Mouse (Mus musculus) inflammation-experienced regulatory T-cells, adult 6 months (primary cell): Measurements from ENCODE around the gene Gpr83. TPM values are rescaled to one million over a fixed set of nuclear protein-coding genes. Genes with fewer than 3 reads are reported as not detected.

ENCODE experiments used
- ATAC-seq: one replicate; pipeline ENCODE4 v1.8.0; 2017
- polyA plus RNA-seq, 3 experiments: library from polyadenylated mRNA; unstranded; fragments of 100-300 nt; shearing (Covaris generic); gene quantifications; one replicate each; pipeline ENCODE4 v1.2.1; 2017

Gpr83 gene
- polyA plus RNA-seq, result 100 to 1,000 TPM in 1 of 3 experiments, 10 to 100 TPM in 1, 1 to 10 TPM in 1; 1.2 to 109 (median 83.0) TPM

DNA sequence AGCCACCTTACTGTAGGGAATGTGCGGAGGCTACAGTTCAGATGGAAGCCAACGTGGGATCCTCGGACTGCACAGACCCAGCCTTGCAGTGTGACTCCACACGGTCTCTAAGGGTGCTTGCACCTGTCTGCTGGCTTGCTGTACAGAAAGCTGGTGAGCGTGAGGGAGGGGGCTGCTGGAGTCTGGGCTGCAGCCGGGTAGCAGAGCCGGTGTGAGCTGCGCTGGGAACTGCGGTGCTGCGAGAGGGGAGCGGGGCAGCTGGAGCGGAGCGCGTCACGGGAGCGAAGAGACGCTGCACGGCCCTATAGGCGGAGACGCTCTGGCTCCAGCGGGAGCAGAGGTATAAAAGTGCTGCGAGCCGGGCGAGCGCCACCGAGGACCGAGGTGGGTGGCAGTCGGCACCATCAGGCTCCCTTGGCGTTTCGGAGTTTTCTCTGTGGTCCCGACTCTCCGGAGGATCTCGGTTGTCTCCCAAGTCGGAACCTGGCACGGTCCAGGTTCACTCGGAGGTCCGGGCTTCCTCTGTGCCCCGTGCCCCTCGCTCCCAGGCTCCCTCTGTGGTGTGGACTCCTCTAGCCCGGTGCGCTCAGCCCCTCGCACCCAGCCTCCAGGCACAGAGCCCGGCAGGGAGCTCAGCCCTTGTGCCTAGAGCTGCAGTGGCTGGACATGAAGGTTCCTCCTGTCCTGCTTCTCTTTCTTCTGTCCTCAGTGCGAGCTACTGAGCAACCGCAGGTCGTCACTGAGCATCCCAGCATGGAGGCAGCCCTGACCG is at the start of gene Gpr83:
Gene Gpr83 (plus strand): TSS at position 343 of the 772 bp plus-strand sequence.
- peak; percentile 79 for ATAC-seq

DNA sequence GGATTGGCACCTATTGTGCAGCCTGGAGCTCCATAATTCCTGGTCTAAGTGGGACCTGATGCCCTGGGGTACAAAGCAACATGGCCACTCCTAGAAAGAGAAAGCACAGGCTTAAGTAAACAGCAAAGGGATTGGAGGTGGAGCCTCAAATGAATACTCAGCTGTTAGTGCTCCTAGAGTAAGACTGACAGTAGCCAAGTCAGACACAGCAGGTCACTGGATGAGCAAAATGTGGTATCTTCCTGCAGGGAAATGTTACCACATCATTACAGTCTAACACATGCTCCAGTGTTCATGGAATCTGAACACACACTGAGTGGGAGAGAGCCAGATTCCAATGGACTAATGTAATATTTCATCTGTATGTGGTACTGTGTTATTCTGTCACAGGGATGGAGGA is 38.6 kb upstream of the Gpr83 start:
- no peak for ATAC-seq

DNA sequence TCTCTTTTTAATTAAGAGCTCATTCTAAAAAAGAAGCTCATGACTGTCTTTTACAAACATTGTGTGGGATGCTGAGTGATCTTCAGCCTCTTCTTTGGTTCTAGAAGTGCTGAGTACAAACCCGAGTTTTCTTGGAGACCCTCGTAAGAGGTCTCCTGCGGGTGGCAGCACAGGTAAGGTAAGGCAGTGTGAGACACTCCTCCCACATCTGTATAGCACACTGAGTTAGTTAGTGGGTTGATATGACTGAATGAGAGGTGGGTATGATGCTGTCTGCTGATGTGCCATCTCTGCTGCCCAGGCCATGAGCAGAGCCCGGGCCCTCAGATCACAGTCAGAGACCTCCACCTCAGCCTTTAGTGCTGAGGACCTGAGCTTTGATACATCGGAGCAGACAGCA is 35.2 kb upstream of the Gpr83 start:
- ATAC-seq, result no peak

DNA sequence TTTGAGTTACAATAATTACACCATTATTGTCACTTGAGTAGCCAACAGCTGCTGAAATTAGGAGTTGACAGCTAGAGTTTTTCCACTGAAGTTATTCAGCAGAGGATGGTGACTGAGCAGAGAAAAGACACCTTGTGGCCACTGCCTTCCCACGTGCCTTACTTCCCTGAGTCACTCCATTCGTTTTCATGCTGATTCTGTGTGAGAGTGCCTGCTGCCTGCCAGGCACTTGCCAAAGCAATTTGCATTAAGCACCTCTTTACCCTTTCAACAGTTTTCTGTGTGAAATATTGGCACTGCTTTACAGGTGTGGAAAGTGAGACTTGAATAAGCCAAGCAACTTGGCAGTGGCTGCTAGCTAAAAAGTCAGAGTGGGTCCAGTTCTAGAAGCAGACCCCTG is 32.1 kb upstream of the Gpr83 start:
- ATAC-seq, result no peak

DNA sequence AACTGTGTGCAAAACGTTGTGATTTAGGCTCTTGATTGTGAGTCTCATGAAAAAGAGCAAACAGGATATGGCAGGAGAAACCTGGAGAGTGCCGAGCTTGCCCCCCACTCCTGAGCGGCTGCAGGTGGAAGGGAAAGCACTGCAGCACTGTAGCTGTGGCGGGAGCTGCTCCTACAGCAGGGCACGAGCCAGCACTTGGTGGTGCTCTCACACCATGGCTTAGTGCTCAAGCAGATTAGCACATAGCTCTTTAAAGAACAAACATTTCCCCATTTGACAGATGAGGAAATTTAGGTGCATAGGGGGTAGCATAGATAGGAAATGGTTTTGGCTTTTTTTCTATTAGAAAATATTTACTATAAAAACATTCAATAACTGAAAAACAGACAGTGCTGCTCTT is 28.0 kb upstream of the Gpr83 start:
- ATAC-seq, result no peak

DNA sequence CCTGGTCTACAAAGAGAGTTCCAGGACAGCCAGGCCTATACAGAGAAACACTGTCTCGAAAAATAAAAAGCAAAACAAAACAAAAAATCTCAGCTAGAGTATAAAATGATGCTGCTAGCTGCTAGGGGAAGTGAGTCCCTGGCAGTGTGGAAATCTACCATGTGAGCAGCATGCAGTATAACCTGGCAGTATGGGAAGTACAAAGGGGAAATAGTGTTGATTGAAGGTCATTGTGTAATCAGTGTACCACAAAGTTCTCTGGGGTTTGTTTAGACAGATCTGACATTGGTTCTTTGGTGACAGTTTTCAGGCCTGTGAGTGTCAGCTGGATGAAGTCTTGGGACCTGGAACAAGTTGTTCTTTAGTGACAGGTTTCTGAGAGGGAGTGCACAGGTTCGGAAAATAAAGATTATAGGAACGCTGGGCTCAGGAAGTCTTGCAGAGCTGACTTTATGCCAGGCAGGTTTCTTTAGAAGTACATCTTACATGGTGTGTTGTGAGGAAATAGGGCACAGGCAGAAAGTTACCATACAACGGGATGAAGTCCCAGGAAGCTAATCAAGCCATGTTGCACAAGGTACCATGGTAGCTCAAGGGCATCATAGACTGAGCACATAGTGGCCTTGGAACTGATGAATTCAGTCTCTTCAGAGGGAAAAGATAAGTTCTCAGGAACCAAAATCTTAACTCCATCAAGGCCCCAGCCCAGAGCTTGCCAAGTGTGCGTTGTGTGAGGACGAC is 24.5 kb upstream of the Gpr83 start:
- ATAC-seq, result no peak

DNA sequence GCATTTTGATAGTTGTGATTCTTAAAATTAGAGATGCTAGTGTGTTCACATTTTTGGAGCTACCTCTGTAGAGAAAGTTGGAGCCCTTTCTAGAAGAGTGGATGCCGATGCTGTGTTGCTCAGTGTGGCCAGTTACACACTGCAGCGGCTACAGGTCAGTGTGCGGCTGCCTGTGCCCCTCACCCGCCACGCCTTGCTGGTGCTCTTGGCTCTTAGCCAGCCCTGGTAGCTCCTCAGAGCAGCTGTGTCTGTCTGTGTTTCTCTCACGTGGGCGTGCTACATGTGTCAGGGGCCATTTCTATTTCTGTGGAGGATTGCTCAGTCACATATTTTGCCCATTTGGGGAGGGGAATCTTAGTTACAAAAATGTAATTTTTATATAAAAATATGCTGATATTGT is 20.5 kb upstream of the Gpr83 start:
- ATAC-seq, result no peak

DNA sequence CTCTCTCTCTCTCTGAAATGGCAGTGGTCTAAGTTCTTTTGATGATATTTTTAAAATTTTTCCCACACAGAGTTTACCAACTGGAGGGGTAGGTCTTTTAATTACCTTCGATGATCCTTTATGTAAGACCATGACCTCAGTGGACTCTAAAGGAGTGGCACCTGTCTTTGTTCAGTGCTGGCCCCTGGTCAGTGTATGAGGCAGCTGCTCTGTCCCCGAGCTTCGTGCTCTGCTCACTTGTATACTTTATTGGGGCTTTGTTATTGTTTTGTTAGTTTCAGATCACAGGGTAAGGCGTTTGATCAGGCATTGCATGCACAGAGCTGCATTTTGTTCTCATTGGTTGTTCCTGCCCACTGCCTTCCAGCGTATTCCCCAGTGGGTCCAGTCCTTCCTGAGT is 20.0 kb upstream of the Gpr83 start:
- no peak for ATAC-seq

DNA sequence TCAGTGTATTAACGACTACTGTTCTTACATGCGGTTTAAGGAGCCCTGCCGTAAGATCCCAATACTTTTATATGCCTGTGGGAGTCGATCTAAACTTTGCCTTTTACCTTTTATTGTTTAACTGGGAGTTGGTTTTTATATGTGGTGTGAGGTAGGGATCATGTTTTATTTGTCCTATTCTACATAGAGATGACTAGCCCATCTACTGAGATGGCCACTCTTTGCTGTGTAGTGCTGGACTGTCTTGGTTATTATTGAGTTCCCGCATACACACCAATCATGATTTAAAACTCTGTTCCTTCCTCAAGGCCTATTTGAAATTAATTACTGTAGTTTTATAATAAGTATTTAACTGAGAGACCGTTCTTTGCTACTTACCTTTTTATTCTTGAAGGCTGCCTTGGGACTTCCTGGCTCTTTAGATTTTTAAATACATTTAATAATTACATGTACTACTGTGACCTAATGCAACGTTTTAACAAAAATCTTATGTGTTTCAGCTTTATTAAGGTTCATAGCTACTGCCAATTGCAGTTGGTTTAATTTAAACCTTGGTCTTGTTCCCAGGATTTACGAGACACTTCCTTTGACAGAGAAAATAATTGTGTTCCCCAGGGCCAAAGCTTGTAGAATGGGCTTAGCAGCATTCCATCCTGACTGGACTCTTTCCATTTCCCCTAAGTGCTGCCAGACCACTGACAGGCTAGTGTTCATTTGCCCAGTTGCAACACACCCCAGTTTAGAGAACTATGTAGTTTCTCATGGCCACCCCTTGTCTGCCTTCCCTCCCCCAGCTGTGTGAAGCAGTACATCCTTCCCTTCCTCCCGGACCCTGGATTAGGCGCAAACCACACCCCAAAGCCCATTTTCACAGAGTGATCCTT is 17.9 kb upstream of the Gpr83 start:
- ATAC-seq, result no peak

DNA sequence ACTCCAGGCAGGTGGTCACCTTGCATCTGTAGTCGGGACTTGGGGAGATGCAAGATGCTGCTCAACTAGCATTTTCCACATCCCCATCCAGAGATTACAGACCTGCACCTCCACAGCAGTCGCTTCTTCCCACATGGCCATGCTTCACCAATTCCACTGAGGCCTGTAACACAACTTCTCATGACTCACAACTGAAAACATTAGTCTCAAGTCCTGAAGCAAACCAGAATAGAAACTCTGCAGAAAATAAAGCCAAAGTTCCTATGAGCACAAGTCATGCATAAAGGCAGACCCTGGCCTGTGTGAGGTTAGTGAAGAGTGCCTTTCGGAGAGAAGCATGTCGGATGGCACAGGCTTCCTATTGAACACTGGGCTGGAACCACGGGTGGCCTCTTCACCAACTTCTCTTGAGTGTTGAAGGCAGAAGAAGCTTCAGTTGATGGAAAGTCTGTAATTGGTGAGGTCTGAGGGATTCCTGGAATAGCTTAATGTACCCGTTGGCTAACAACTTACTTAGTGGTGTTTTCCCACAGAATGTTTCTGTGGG is 16.6 kb upstream of the Gpr83 start:
- ATAC-seq, result no peak

DNA sequence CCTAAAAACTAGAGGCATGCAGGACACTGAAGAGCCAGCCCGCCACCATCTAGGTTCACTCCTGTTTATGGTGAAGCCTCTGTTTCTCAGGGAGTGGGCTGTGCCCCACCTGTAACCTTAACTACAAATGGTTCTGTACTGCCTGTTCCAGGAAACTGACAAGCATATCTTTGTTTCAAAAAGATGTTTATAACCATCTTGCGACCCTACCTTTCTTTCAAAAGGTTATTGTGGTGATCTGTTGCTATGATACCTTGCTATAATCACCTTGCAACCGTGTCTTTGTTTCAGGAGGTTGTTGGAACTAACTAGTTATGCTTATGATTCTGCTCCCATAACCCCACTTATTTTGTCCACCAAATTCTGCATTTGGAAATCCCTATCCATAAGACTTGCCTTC is 16.1 kb upstream of the Gpr83 start:
- ATAC-seq, result no peak

DNA sequence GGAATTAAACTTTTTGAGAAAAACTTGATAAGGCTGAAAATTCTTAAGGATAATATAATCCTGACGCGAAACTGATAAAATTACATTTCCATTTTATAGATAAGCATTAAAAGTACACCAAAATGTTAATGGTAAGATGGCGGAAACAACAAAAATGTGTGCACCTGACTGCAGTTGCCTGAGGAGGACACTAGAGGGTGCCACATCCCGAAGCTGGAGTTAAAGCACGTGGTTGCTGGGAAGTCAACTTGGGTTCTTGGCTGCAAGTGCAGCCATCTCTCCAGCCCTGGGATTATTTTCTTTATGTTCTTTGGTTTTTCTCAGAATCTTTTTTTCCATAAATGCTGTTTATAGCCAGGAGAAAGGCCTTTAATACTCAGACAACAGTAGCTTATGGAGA is 13.6 kb upstream of the Gpr83 start:
- peak; percentile 41 for ATAC-seq

DNA sequence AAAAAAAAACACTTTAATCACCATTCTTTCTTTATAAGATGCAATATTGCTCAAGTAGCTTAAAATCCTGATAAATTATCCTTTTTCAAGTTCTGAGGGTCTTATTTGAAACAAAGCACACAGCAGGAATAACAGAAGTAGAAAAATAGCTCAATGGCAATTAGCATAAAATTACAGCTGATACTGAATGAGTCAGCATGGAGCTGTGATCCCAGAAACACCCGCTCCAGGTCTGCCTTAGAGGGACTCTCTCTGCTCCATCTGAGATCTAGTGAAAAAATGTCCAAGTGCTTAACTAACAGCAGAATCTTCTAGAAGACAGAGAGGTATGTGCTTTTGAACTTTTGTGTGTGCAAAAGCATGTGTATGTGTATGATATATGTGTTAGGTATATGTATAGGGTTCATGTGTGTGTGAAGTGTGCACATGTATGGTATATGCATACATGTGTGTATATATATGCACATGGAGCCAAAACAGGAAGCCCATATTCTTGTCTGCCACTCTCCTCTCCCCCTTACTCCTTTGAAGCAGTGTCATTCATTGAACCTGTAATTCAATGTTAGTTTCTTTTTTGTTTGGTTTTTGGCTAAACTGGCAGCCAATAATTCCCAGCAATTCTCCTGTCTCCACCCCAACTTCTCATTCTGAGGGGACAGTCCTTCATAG is 11.6 kb upstream of the Gpr83 start:
- no peak for ATAC-seq

DNA sequence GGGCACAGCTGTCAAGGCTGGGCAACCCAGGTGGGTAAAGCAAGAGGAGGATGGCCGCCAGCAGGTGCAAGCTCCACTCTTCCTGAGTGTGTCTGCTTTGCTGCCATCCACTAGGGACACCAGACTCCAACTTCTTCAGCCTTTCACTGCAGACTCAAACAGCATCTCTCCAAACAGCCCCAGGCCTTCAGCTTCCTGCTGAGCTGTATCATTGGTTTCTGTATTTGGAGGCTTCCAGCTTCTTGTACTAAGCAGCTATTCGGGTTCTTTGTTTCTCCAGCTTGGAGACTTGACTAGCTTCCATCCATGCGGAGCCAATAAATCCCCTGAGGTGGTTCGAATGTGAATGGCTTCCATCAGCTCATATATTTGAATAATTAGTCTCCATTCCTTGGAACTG is 5.4 kb upstream of the Gpr83 start:
- no peak for ATAC-seq

DNA sequence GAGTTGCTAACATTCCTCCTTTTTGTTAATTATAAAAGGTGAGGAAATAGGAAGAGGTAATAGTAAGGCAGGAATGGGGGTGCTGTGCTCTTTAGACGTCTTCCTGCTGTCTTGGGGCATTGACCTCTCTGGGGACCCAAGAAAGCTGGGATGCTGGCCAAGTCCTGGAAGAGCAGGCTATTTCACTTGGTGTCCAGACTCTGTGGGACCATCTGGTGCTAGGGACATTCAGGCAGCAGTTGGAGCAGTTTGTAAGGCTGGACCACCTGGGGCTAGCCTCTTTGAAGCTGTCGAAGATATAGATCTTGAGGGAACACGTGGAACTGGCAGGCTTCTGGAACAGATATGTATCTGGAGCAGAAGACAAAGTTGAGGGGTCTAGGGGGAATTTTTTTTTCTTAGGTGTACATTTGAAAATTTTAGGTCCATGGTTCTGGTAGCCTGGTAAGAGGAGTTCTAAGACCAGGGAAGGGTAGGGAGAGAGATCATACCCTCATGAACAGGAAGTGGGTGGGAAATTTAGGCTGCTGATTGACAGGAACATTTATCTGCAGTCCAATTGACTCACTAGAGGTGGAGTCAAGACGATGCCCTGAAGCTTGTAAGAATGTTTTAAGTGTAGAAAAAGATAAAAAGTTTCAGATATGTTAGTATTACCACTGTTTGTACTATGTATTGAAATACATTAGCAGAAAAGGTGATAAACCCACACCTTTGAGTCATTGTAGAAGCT is 2.9 kb upstream of the Gpr83 start:
- ATAC-seq, result peak; percentile 32

DNA sequence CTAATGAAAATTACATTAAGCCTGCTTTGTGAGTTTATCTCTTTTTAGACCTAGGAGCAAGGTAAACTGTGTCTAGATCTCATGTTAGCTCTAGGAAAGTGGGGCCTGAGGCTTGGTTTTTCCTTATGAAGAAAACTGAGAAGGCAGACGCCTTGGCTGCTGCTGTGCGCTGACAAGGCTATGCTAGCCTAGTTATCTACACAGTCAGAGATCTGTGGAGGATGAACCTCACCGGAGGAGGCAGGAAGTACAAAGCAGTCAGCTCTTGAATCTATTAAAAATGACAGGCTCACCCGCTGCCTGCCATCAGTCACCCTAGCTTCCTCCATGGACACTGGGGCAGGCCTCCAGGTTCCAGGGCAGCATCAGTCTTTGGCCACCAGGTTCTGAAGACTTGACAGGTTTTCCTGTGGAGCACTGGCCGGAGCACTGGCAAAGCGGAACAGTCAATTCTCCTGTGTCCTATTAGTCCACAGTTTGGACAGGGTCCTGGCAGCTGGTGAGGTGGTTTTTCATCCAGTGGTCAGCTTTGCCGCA is 1.8 kb upstream of the Gpr83 start:
- peak; percentile 33 for ATAC-seq

DNA sequence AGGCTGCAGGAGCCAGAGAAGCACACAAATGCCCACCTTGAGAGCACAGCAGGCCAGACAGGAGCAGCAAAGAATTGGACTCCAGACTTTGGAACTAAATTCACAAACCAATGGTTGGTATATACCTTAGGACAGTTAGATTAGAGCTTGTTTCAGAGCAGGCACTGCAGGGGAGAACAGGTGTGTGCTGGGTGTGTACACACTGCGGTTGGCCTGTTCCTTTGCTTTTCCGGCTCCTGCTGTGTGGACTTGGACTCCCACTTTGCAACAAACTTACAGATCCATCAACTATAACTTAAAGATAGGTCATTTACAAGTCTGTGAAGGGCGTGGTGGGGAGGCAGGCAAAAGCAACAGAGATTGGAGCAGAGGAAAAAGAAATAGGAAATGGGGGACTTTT is 1.2 kb upstream of the Gpr83 start:
- ATAC-seq, result no peak

DNA sequence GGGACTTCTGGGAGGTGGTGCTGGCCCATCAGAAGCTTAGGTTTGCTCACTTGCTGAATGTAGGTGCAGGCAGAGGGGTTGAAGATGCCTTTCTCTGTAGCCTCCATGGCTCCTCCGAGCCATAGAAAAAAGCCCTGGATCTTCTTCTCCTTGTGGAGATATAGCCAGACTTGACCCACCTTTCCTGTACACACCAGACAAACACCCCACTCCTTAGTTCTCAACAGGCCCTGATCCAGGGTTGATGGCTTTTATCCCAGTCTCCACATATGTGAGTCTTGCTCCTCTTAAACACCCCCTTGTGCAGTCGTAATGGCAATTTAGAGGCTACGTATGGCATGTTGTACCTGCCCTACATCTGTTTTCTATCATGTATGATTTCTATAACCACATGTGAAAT is 3.1 kb downstream of the Gpr83 start:
- ATAC-seq, result no peak

DNA sequence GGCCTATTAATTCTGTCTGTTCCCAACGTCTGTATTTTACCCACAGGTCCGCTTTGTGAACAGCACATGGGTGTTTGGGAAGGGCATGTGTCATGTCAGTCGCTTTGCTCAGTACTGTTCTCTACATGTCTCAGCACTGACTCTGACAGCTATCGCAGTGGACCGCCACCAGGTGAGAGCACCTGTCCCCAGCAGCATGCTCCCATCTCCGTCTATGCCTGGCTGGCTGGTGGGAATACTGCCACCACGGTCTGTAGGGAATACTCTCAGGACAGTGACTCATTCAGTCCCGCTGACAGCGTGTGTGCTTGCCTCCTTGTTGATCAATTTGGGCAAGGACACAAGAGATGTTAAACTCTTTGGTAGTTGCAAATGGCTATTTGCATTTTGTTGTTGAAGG is 4.7 kb downstream of the Gpr83 start:
- ATAC-seq, result no peak

DNA sequence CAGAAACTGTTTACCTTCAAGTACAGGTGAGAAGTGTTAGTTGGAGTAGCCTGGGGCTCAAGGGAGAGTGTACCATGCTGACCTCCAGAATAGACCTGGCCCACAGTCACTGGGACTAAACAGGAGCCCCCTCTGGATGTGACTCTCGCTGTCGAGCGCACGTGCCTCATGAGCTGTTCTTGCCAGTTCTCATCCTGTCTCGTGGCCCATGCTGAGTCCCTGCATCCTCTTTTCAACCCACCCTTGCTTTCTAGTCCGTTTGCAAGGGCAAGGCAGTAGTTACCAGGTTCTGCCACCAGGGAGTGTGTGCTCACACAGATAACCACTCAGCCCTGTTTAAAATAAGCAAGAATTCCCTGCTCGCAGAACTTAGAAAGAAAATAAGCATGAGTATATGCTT is 6.9 kb downstream of the Gpr83 start:
- peak; percentile 87 for ATAC-seq

DNA sequence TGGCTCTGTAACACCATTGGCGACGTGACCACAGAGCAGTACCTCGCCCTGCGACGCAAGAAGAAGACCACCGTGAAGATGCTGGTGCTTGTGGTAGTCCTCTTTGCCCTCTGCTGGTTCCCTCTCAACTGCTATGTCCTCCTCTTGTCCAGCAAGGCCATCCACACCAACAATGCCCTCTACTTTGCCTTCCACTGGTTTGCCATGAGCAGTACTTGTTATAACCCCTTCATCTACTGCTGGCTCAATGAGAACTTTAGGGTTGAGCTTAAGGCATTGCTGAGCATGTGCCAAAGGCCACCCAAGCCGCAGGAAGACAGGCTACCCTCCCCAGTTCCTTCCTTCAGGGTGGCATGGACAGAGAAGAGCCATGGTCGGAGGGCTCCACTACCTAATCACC is 8.3 kb downstream of the Gpr83 start:
- ATAC-seq, result no peak
